Mouse (Mus musculus) heart, adult 2 months (tissue): Measurements from ENCODE around the gene Lrrc61.

Experiments used
- CTCF ChIP-seq: fragments of 200-600 bp; IDR thresholded peaks from 2 replicates; pipeline ENCODE4 v1.8.1; 2022; ENCODE audit warnings: antibody characterized with exemption, mild to moderate bottlenecking, moderate library complexity
- EP300 ChIP-seq: fragments of 200-500 bp; IDR thresholded peaks from 2 replicates; pipeline ENCODE4 v1.6.1; 2011; ENCODE audit warnings: low read depth, low read length, control low read depth; ENCODE audit not compliant: insufficient read depth
- POLR2A ChIP-seq: fragments of 200-500 bp; IDR thresholded peaks from 2 replicates; pipeline ENCODE4 v1.6.1; 2011; ENCODE audit warnings: mild to moderate bottlenecking, low read depth, low read length, control low read depth; ENCODE audit not compliant: insufficient read depth

GRCm38 (mm10) chr6:48554280-48555103 is at the start of gene Lrrc61:
- TF ChIP-seq CTCF (no peak; the same call in 1 of the 2 replicates), EP300 (peak; percentile 90), POLR2A (peak; percentile 99)
